Mouse (Mus musculus) telencephalon, adult 2 months (tissue): ENCODE results near the gene Lama5.
"Not testable (repeated sequence)": the region's sequence is repeated elsewhere in the genome, so short reads cannot be mapped to it uniquely, and the experiment has no call there.

ENCODE experiments used
- DNase-seq: peaks from one replicate; pipeline ENCODE4 v3.0.0-alpha.2; 2011; ENCODE audit warnings: low read depth, low spot score

Lama5 gene

DNA sequence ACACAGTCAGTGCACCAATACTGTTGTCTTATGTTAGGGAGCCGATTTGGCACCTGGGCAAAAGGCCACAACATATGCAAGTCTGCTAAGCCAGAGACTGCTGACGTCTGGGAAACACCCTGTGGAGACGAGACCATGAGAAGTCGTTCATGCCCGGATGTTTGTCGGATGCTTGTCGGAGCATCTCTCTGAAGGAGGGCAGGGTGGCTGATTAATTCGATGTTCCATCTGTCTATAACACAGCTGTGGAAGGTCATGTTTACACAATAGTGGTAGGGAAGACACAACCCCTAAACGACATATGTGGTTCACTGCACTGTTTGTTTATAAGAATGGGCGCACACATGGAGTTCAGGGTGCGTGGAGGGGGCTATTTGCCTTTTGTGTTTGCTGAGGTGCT lies 25.0 kb downstream of the Lama5 start:
- DNase-seq, result no peak

- no peak for DNase-seq
Observed at GRCm38 (mm10) chr2:180198782-180199181, 26.9 kb downstream of the Lama5 start.

- DNase-seq, result no peak
Observed at GRCm38 (mm10) chr2:180197323-180198037, 28.2 kb downstream of the Lama5 start.

GRCm38 (mm10) chr2:180196610-180197322 lies 28.9 kb downstream of the Lama5 start:
- no peak for DNase-seq

GRCm38 (mm10) chr2:180187362-180187761 lies 38.3 kb downstream of the Lama5 start:
- DNase-seq, result no peak

GRCm38 (mm10) chr2:180185686-180186085 lies 40.0 kb downstream of the Lama5 start:
- no peak for DNase-seq

DNA sequence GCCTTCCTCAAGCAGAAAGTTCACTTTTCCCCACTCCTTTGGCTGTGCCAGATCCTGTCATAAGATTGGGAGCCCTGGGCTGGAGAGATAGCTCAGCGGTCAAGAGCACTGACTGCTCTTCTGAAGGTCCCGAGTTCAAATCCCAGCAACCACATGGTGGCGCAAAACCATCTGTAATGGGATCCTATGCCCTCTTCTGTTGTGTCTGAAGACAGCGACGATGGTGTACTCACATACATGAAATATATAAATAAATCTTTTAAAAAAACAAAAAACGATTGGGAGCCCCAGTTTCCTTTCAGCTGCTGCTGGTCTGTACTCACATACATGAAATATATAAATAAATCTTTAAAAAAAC lies 40.9 kb downstream of the Lama5 start:
- no peak for DNase-seq

GRCm38 (mm10) chr2:180184011-180184751 lies 41.5 kb downstream of the Lama5 start:
- no peak for DNase-seq

DNA sequence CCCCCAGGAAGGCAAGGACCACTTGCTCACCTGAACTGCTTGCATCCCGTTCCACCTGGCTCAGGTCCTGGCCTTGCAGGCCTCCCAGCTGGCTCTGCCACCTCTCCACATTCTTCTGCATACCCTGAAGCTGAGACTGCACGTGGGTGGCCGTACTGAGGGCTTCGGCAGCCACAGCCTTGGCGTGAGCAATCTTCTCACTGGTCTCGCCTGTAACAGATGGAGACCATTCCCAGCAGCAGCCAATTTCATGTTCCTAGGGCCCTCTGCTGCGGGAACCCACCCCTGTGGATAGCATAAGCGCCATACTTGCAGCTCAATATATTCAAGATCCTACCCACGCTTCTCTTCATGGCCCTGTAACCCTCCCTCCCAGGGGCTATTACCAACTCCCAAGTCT lies 44.1 kb downstream of the Lama5 start:
- no peak for DNase-seq

DNA sequence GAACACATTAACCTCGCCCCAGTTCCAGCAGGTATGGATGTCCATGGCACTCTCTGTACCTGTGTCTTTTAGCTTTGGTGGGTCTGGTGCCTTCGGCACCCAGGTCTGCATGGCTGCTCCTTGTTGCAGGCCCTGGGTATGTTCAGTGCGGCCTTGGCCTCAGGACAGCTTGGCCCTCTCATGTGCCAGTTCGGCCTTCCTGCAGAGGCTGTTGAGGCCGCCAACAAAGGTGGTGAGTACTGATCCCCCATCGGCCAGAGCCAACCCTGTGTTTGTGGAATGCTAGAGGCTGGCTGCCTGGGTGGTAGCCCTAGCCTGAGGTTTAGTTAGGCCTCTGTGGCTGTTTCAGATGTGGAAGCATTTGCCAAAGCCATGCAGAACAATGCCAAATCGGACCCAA lies 49.9 kb downstream of the Lama5 start:
- no peak for DNase-seq

DNA sequence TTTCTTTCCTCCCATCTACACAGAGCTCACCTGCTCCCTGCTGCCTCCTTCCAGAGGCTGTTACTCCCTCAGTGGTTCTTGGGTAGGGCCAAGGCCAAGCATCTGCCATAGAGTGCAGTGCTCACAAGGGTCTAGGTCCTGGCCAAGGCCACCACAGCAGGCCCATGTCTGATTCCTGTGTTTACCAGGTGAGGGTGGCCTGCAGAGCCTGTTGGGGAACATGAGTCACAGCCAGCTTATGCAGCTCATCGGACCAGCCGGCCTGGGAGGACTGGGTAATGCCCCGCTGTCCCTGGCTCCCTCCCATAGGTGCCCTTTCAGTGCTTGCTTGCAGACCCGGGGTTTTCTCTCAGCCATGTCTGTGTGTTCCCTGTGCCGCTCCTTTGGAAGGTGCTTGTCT lies 51.5 kb downstream of the Lama5 start:
- DNase-seq, result no peak

GRCm38 (mm10) chr2:180173711-180174110 lies 51.9 kb downstream of the Lama5 start:
- DNase-seq, result not testable (repeated sequence)

DNA sequence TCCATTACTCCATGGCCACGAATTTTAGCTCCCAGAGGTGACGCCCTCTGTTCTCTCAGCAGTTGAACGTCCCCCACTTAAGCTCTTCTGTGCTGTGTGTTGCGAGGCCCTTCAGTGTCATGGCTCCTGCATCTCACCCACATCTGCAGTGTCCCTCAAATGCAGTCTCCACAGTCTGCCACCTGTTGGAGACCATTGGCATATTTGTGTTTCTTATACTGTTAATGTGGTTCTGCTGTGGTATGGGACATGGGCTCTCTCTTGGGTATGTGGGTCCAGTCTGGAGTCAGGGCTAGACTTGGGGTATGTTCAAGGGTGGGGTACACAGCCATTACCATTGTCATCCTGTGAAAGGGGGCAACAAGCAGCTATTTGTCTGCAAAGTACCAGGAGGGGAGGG lies 52.5 kb downstream of the Lama5 start:
- DNase-seq, result no peak

DNA sequence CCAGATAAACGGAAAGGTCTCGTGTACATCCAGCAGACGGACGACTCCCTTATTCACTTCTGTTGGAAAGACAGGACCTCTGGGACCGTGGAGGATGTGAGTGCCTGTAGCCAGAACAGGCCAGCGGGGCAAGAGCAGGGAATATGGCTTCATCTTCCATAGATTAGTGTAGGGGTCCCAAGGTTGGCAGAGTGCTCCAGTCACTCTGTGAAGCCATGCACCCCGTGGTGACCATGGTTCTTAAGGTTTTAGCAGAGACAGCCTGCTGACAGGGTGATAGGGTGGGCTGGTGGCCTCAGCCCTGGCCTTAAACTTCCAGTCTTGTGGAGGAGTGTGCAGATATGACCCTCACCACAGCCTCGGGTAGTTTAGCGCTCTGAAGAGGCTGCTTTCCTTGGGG lies 53.5 kb downstream of the Lama5 start:
- no peak for DNase-seq

DNA sequence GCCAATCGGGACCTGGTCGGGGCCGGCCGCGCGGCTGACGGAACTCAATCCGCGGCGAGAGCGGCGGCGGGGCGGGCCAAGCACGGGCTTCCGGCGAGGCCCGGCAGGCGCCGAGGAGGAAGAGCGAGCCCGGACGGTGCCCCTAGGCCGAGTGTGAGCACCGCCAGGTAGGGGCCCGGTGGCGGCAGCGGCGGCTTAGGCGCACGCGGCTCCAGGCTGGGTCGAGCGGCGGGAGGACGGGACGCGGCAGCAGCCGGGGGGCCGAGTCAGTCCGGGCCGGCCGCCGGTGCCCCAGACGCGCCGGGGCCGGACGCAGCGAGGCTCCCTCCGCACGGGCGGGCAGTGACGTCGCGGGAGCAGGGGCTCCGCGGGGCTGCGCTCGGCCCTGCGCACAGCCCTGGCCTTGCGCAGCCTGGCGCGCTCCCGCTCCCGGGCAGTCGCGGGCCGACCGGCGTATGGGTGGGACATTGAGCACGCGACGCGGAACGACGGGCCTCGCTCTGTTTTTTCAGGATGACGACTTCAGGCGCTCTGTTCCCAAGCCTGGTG lies 54.1 kb downstream of the Lama5 start:
- peak; percentile 18 for DNase-seq

GRCm38 (mm10) chr2:180170806-180171521 lies 54.7 kb downstream of the Lama5 start, which contains the start of gene Adrm1:
Gene Adrm1, plus strand, starts transcription at chr2:180171485.
- DNase-seq, result peak; percentile 93

DNA sequence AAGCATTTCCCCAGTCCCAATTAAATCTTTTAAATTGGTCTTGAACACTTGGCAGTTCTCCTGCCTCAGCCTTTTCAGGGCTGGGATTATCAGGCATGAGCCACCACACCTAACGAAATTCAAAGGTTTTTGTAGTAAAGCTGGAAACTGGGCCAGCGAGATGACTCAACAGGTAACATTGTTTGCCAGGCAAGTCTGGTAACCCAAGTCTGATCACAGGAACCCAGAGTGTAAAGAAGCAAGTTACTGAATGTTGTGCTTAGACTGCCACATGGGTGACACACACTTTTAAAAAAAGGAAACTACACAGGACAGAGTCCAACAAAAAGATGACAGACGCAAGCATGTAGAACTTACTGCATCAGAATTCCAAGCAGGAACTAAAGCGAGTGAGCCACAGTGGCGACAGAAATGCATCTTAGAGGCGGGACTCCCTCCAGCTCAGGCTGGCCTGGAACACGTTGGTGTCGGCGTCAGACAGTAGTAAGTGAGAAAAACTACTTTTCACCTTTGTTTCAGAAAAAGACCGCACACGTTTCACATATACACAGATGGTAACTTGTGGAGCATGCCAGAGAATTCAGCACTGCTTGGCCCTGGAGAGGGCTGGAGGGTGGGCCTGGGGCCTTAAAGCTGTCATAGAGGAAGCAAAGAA lies 55.4 kb downstream of the Lama5 start:
- DNase-seq, result peak; percentile 15

- no peak for DNase-seq
Observed at GRCm38 (mm10) chr2:180166869-180167268, 58.8 kb downstream of the Lama5 start.

- no peak for DNase-seq
Observed at GRCm38 (mm10) chr2:180165855-180166254, 59.8 kb downstream of the Lama5 start.

GRCm38 (mm10) chr2:180158627-180159026 lies 67.0 kb downstream of the Lama5 start:
- DNase-seq, result no peak

- peak; percentile 58 for DNase-seq
Observed at GRCm38 (mm10) chr2:180154796-180155195, 70.9 kb downstream of the Lama5 start.
